Mouse (Mus musculus) erythroblast, embryonic 14.5 days (primary cell): ENCODE measurements around the gene Lpin1. TPM values are rescaled to one million over a fixed set of nuclear protein-coding genes. Genes with fewer than 3 reads are reported as not detected.

ENCODE experiments used
- H3K27me3 ChIP-seq: 2 replicates; pipeline ENCODE4 v1.6.1; 2012; ENCODE audit warnings: inconsistent platforms; ENCODE audit not compliant: control insufficient read depth
- H3K36me3 ChIP-seq: 2 replicates; pipeline ENCODE4 v1.6.1; 2012; ENCODE audit warnings: mild to moderate bottlenecking, inconsistent platforms; ENCODE audit not compliant: control insufficient read depth
- H3K4me1 ChIP-seq: 2 replicates; pipeline ENCODE4 v1.6.1; 2012; ENCODE audit warnings: inconsistent platforms; ENCODE audit not compliant: control insufficient read depth
- H3K4me3 ChIP-seq: replicated peaks from 2 replicates; pipeline ENCODE3; 2012; ENCODE audit warnings: moderate library complexity, mild to moderate bottlenecking, inconsistent platforms
- H3K9me3 ChIP-seq: 2 replicates; pipeline ENCODE4 v1.6.1; 2012; ENCODE audit warnings: low read length, inconsistent platforms, mixed read lengths; ENCODE audit not compliant: control insufficient read depth
- GATA1 ChIP-seq: IDR thresholded peaks from 2 replicates; pipeline ENCODE4 v1.6.1; 2012; ENCODE audit warnings: low read length, inconsistent platforms, mixed read lengths
- TAL1 ChIP-seq: IDR thresholded peaks from 3 replicates; pipeline ENCODE4 v1.6.1; 2012; ENCODE audit warnings: low read length, inconsistent platforms, mixed read lengths
- polyA plus RNA-seq: library from polyadenylated mRNA; stranded (reverse); fragments of >175 nt; gene quantifications from 2 replicates; pipeline ENCODE4 v1.2.3, GENCODE M21; 2012

Lpin1 gene
- polyA plus RNA-seq, 1 experiment, result 0.03 TPM

DNA sequence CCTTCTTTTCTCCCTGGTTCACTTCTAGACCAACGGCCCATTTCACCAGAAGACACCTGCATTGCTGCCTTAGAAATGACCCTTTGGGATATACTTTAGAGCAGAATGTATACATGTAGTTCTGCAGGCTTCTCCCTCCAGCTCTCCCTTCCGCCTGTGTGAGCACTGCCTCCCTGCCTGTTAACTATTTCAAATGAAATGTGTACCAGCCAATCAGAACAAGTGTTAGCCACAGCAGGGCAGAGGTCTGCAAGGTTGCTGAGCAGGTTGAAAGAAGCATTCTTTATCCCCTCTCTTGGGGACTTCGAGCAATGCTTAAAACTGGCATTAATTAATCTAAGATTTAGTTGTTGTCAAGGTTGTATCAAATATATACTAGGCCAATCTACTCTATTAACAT lies 11.4 kb downstream of the Lpin1 start:
- peaks cover 2% of the 10 kb centered on the region; the same call in 1 of the 2 replicates for H3K4me1 ChIP-seq
- no peak overlapping the region for H3K4me3 ChIP-seq
- no peaks in the 10 kb centered on the region for H3K27me3 ChIP-seq
- no peaks in the 10 kb centered on the region for H3K36me3 ChIP-seq
- no peak for TF ChIP-seq TAL1
- TF ChIP-seq GATA1, result no peak
- no peaks in the 10 kb centered on the region for H3K9me3 ChIP-seq

- TF ChIP-seq GATA1 (no peak), TAL1 (no peak)
These were observed 17.0 kb downstream of the Lpin1 start for GRCm38 (mm10) chr12:16593761-16594160.

DNA sequence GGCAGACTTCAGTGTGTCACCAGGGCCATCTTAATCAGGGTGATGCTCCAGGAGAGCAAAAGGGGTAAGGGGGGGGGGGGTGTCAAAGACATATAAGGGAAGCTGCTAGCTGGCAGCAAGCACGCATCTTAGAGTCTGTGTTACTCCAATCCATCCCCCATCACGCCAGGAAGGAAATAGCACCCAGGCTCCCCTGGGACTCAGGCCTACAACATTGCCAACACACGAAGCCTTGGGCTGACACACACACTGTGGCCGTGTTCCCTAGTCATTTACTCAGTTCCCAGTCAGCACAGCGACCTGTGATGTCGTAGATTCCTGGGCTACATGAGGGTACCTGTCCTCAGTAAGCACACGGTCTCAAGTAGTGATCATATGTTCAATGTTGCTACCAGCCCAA lies 17.8 kb downstream of the Lpin1 start:
- H3K4me1 ChIP-seq, result peaks cover 36% of the 10 kb centered on the region
- H3K9me3 ChIP-seq, result no peaks in the 10 kb centered on the region
- H3K4me3 ChIP-seq, result no peak overlapping the region
- TF ChIP-seq TAL1 (no peak), GATA1 (no peak)
- no peaks in the 10 kb centered on the region for H3K27me3 ChIP-seq
- H3K36me3 ChIP-seq, result no peaks in the 10 kb centered on the region

More at GRCm38 (mm10) chr12:16593761-16594160, 17.0 kb downstream of the Lpin1 start:
- Histone ChIP-seq H3K9me3 (no peaks in the 10 kb centered on the region), H3K4me3 (no peak overlapping the region), H3K4me1 (peaks cover 28% of the 10 kb centered on the region), H3K27me3 (no peaks in the 10 kb centered on the region), H3K36me3 (no peaks in the 10 kb centered on the region)

GRCm38 (mm10) chr12:16592451-16592850 lies 18.3 kb downstream of the Lpin1 start:
- H3K9me3 ChIP-seq, result no peaks in the 10 kb centered on the region
- no peaks in the 10 kb centered on the region for H3K36me3 ChIP-seq
- TF ChIP-seq TAL1, result no peak
- no peak for TF ChIP-seq GATA1
- H3K27me3 ChIP-seq, result no peaks in the 10 kb centered on the region
- H3K4me1 ChIP-seq, result peaks cover 39% of the 10 kb centered on the region
- no peak overlapping the region for H3K4me3 ChIP-seq

DNA sequence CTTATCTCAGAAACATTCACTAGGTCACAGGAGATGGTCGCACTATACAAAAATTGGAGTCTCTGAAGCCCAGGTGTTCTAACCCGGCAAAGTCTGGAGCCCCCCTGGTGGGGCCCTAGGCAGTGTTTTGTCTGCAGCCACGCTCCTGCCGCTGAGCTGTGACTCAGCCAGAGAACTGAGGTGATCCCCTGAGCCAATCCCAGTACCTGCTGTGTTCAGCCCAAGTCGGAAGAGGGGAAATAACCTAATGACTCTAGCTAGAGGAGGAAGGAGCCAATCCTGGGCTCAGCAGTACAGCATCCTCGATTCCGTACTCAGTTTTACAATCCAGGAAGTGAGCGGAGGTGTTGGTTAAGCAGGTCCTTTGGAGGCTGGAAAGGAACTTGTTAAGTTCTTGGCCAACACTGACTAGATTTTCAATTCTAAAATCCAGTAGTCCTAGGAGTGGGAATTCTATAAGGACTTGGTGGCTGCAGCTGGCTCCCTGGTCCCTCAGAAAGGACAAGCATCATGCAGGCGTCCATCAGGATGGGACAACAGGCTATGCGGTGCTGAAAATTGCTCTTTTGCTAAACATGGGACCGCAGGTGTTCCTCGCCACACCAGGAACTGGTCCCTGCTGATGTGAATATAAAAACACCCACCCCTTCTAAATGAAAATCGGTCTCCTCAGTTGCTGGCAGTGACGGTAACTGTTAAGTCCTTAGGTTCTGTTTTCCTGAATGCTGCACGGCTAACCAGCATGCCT lies 19.1 kb downstream of the Lpin1 start:
- Histone ChIP-seq H3K9me3 (no peaks in the 10 kb centered on the region), H3K27me3 (no peaks in the 10 kb centered on the region), H3K4me3 (peak overlapping the region; percentile 50), H3K4me1 (peaks cover 42% of the 10 kb centered on the region), H3K36me3 (no peaks in the 10 kb centered on the region)
- TF ChIP-seq GATA1, result no peak
- no peak for TF ChIP-seq TAL1

GRCm38 (mm10) chr12:16589966-16590365 lies 20.8 kb downstream of the Lpin1 start:
- H3K4me3 ChIP-seq, result no peak overlapping the region
- no peaks in the 10 kb centered on the region for H3K9me3 ChIP-seq
- no peaks in the 10 kb centered on the region for H3K27me3 ChIP-seq
- no peaks in the 10 kb centered on the region for H3K36me3 ChIP-seq
- H3K4me1 ChIP-seq, result peaks cover 42% of the 10 kb centered on the region
- no peak for TF ChIP-seq GATA1

DNA sequence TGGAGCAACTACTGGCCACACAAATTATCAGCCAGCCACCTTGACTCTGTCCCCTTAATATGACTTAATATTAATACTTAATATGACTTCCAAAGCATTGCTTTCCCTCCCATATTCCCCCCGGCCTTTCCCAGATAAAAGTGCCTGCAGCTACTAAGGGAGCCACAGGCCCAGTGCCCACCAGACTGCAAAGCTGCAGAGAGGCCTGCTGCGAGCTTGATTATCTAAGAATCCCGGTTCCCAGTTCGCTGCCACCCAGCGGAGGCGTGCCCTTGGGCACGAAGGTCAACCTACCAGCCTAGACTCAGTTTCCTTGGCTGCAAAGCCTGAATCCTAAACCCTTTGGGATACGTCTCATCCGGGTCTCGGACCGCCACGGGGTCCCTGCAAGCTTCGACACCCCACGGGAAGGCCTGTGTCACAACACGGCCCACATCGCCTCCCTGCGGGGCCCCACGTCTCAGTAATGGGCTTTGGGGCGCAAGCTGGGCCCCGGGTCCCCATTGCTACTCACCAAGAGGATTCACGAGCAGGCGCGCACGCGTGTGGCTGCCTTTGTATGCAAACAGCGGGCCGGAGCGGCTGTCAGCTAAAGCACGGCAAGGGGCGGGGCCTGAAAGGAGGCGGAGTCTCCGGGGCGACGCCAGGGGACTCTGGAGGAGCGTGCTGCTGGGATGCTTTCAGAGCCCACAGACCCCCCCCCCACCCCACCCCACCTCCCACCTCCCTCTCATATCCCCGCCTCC lies 21.4 kb downstream of the Lpin1 start:
- H3K4me1 ChIP-seq, result peaks cover 42% of the 10 kb centered on the region
- TF ChIP-seq GATA1, result no peak
- no peak for TF ChIP-seq TAL1

DNA sequence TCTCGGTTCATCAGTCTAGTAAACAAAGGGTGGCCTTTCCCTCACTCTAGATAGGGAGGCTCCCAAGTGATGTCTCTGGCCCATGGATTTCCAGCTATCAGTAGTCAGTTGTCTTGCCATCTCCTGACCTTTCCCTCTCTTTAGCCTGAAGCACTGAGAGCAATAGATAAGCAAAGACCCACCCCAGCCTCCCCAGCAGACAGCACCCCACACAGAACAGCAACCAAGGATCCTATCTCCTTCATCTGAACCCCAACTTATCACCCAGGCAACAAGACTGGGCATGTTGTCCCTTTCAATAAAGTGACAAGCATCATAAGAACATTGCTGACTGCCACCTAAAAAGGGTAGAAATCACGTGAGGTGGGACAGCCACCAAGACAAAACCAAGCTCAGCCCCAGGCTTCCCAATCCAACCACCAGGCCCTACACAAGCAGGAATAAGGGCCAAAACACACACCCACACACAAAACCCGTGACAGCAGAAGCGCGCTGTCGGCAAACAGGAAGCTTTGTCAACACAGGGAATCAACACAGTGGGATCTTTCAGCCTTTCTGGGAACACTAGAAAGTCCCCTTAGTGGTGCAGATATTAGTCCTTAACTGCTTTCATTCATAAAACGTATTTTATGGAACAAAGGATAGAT lies 22.2 kb downstream of the Lpin1 start:
- TF ChIP-seq TAL1 (no peak), GATA1 (0 out of 2 replicates have a peak, but pooled peaks have one; percentile 11)
- Histone ChIP-seq H3K36me3 (no peaks in the 10 kb centered on the region), H3K4me1 (peaks cover 44% of the 10 kb centered on the region), H3K27me3 (no peaks in the 10 kb centered on the region), H3K4me3 (peak overlapping the region; percentile 73), H3K9me3 (no peaks in the 10 kb centered on the region)

More for the DNA sequence above, 21.4 kb downstream of the Lpin1 start:
- Histone ChIP-seq H3K4me3 (peak overlapping the region; percentile 73), H3K27me3 (no peaks in the 10 kb centered on the region), H3K36me3 (no peaks in the 10 kb centered on the region), H3K9me3 (no peaks in the 10 kb centered on the region)

GRCm38 (mm10) chr12:16587767-16588166 lies 23.0 kb downstream of the Lpin1 start:
- no peak overlapping the region for H3K4me3 ChIP-seq
- peaks cover 47% of the 10 kb centered on the region for H3K4me1 ChIP-seq
- H3K36me3 ChIP-seq, result no peaks in the 10 kb centered on the region
- H3K9me3 ChIP-seq, result no peaks in the 10 kb centered on the region
- no peak for TF ChIP-seq GATA1
- no peaks in the 10 kb centered on the region for H3K27me3 ChIP-seq
